Mouse (Mus musculus): ENCODE measurements around the gene Gm815. TPM values are rescaled to one million over a fixed set of nuclear protein-coding genes. Genes with fewer than 3 reads are reported as not detected.

Gene Gm815
- polyA plus RNA-seq, 1 experiment: not detected

- Histone ChIP-seq H3K27me3 (ENCODE audit: control insufficient read depth, insufficient read depth, insufficient read length) (no peaks in the 10 kb centered on the region), H3K36me3 (ENCODE audit: control insufficient read depth, insufficient read depth) (no peaks in the 10 kb centered on the region), H3K4me2 (ENCODE audit: low read depth) (no peak overlapping the region), H3K79me2 (ENCODE audit: control insufficient read depth, insufficient read depth) (no peaks in the 10 kb centered on the region), H3K4me3 (no peak overlapping the region), H3ac (ENCODE audit: control insufficient read depth, insufficient read length) (no peak overlapping the region)
- TF ChIP-seq CEBPB (IDR thresholded peaks at IDR 0.05; ENCODE audit: insufficient read depth, poor library complexity, severe bottlenecking) (no peak), USF1 (IDR thresholded peaks at IDR 0.05; ENCODE audit: low read depth) (no peak), MAX (IDR thresholded peaks at IDR 0.05; ENCODE audit: low read depth) (no peak), REST (IDR thresholded peaks at IDR 0.05; ENCODE audit: insufficient read depth, insufficient read length) (no peak), MYOD1 (IDR thresholded peaks at IDR 0.05; ENCODE audit: control insufficient read depth in 1 of 3, insufficient read length in 2 of 3, low read depth in 2 of 3) (no peak), MYOG (IDR thresholded peaks at IDR 0.05; ENCODE audit: control insufficient read depth in 1 of 3, insufficient read depth in 1 of 3, insufficient read length in 2 of 3, low read depth in 2 of 3) (no peak), POLR2AphosphoS2 (IDR thresholded peaks at IDR 0.05; ENCODE audit: insufficient read length, low read depth) (no peak), TCF12 (IDR thresholded peaks at IDR 0.05; ENCODE audit: insufficient read depth, poor library complexity, severe bottlenecking) (no peak), E2F4 (IDR thresholded peaks at IDR 0.05; ENCODE audit: insufficient read depth) (no peak), TCF3 (IDR thresholded peaks at IDR 0.05; ENCODE audit: insufficient read length, low read depth) (no peak), POLR2A (IDR thresholded peaks at IDR 0.05; ENCODE audit: insufficient read length, low read depth) (no peak), SRF (IDR thresholded peaks at IDR 0.05; ENCODE audit: control insufficient read depth, insufficient read length, low read depth) (no peak)
Observed at GRCm38 (mm10) chr19:26863662-26864061, 22.0 kb upstream of the Gm815 start.

GRCm38 (mm10) chr19:26864975-26865690 lies 20.5 kb upstream of the Gm815 start:
- Histone ChIP-seq H3K27me3 (ENCODE audit: control insufficient read depth, insufficient read depth, insufficient read length) (no peaks in the 10 kb centered on the region), H3K4me3 (no peak overlapping the region), H3ac (ENCODE audit: control insufficient read depth, insufficient read length) (no peak overlapping the region), H3K4me2 (ENCODE audit: low read depth) (no peak overlapping the region), H3K36me3 (ENCODE audit: control insufficient read depth, insufficient read depth) (no peaks in the 10 kb centered on the region), H3K79me2 (ENCODE audit: control insufficient read depth, insufficient read depth) (no peaks in the 10 kb centered on the region)
- TF ChIP-seq MAX (IDR thresholded peaks at IDR 0.05; ENCODE audit: low read depth) (no peak), E2F4 (IDR thresholded peaks at IDR 0.05; ENCODE audit: insufficient read depth) (no peak), REST (IDR thresholded peaks at IDR 0.05; ENCODE audit: insufficient read depth, insufficient read length) (no peak), CEBPB (IDR thresholded peaks at IDR 0.05; ENCODE audit: insufficient read depth, poor library complexity, severe bottlenecking) (no peak), MYOG (IDR thresholded peaks at IDR 0.05; ENCODE audit: control insufficient read depth in 1 of 3, insufficient read depth in 1 of 3, insufficient read length in 2 of 3, low read depth in 2 of 3) (no peak), USF1 (IDR thresholded peaks at IDR 0.05; ENCODE audit: low read depth) (no peak), POLR2AphosphoS2 (IDR thresholded peaks at IDR 0.05; ENCODE audit: insufficient read length, low read depth) (no peak), TCF12 (IDR thresholded peaks at IDR 0.05; ENCODE audit: insufficient read depth, poor library complexity, severe bottlenecking) (no peak), TCF3 (IDR thresholded peaks at IDR 0.05; ENCODE audit: insufficient read length, low read depth) (no peak), POLR2A (IDR thresholded peaks at IDR 0.05; ENCODE audit: insufficient read length, low read depth) (no peak), SRF (IDR thresholded peaks at IDR 0.05; ENCODE audit: control insufficient read depth, insufficient read length, low read depth) (no peak), MYOD1 (IDR thresholded peaks at IDR 0.05; ENCODE audit: control insufficient read depth in 1 of 3, insufficient read length in 2 of 3, low read depth in 2 of 3) (no peak)

DNA sequence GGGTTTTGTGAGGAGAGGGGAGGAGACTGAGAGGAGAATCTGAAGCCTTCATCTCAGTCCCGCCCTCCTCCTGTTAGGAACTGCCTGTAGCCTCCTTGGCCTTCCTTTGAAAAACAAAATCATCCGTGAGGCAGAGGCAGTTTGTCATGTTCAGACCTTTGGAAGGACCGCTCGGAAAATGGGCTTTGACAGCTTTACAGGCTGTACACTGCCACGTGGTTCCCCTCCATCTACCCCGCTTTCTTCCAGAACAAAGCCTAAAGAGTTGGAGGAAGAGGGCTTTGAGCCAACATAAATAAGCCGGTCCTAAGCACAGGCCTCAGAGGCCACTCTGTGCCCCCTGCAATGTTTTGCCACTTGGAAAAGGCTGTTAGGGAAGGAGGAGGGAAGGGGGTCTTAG lies 19.9 kb upstream of the Gm815 start:
- TF ChIP-seq POLR2AphosphoS2 (IDR thresholded peaks at IDR 0.05; ENCODE audit: insufficient read length, low read depth) (no peak), MAX (IDR thresholded peaks at IDR 0.05; ENCODE audit: low read depth) (no peak), USF1 (IDR thresholded peaks at IDR 0.05; ENCODE audit: low read depth) (no peak), E2F4 (IDR thresholded peaks at IDR 0.05; ENCODE audit: insufficient read depth) (no peak), MYOG (IDR thresholded peaks at IDR 0.05; ENCODE audit: control insufficient read depth in 1 of 3, insufficient read depth in 1 of 3, insufficient read length in 2 of 3, low read depth in 2 of 3) (no peak), REST (IDR thresholded peaks at IDR 0.05; ENCODE audit: insufficient read depth, insufficient read length) (no peak), TCF3 (IDR thresholded peaks at IDR 0.05; ENCODE audit: insufficient read length, low read depth) (no peak), SRF (IDR thresholded peaks at IDR 0.05; ENCODE audit: control insufficient read depth, insufficient read length, low read depth) (no peak), POLR2A (IDR thresholded peaks at IDR 0.05; ENCODE audit: insufficient read length, low read depth) (no peak), MYOD1 (IDR thresholded peaks at IDR 0.05; ENCODE audit: control insufficient read depth in 1 of 3, insufficient read length in 2 of 3, low read depth in 2 of 3) (no peak), CEBPB (IDR thresholded peaks at IDR 0.05; ENCODE audit: insufficient read depth, poor library complexity, severe bottlenecking) (no peak), TCF12 (IDR thresholded peaks at IDR 0.05; ENCODE audit: insufficient read depth, poor library complexity, severe bottlenecking) (no peak)
- Histone ChIP-seq H3K79me2 (ENCODE audit: control insufficient read depth, insufficient read depth) (no peaks in the 10 kb centered on the region), H3K4me2 (ENCODE audit: low read depth) (no peak overlapping the region), H3K36me3 (ENCODE audit: control insufficient read depth, insufficient read depth) (no peaks in the 10 kb centered on the region), H3K4me3 (no peak overlapping the region), H3ac (ENCODE audit: control insufficient read depth, insufficient read length) (no peak overlapping the region), H3K27me3 (ENCODE audit: control insufficient read depth, insufficient read depth, insufficient read length) (no peaks in the 10 kb centered on the region)

- Histone ChIP-seq H3K4me3 (no peak overlapping the region), H3ac (ENCODE audit: control insufficient read depth, insufficient read length) (no peak overlapping the region), H3K79me2 (ENCODE audit: control insufficient read depth, insufficient read depth) (no peaks in the 10 kb centered on the region), H3K27me3 (ENCODE audit: control insufficient read depth, insufficient read depth, insufficient read length) (no peaks in the 10 kb centered on the region), H3K36me3 (ENCODE audit: control insufficient read depth, insufficient read depth) (no peaks in the 10 kb centered on the region), H3K4me2 (ENCODE audit: low read depth) (no peak overlapping the region)
- no peak for TF ChIP-seq REST (IDR thresholded peaks at IDR 0.05; ENCODE audit: insufficient read depth, insufficient read length)
- TF ChIP-seq TCF3 (IDR thresholded peaks at IDR 0.05; ENCODE audit: insufficient read length, low read depth): no peak
- TF ChIP-seq MYOG (IDR thresholded peaks at IDR 0.05; ENCODE audit: control insufficient read depth in 1 of 3, insufficient read depth in 1 of 3, insufficient read length in 2 of 3, low read depth in 2 of 3): no peak
- no peak for TF ChIP-seq POLR2A (IDR thresholded peaks at IDR 0.05; ENCODE audit: insufficient read length, low read depth)
- no peak for TF ChIP-seq E2F4 (IDR thresholded peaks at IDR 0.05; ENCODE audit: insufficient read depth)
- no peak for TF ChIP-seq CEBPB (IDR thresholded peaks at IDR 0.05; ENCODE audit: insufficient read depth, poor library complexity, severe bottlenecking)
- no peak for TF ChIP-seq POLR2AphosphoS2 (IDR thresholded peaks at IDR 0.05; ENCODE audit: insufficient read length, low read depth)
- TF ChIP-seq TCF12 (IDR thresholded peaks at IDR 0.05; ENCODE audit: insufficient read depth, poor library complexity, severe bottlenecking): no peak
- no peak for TF ChIP-seq SRF (IDR thresholded peaks at IDR 0.05; ENCODE audit: control insufficient read depth, insufficient read length, low read depth)
- TF ChIP-seq MYOD1 (IDR thresholded peaks at IDR 0.05; ENCODE audit: control insufficient read depth in 1 of 3, insufficient read length in 2 of 3, low read depth in 2 of 3): no peak
- no peak for TF ChIP-seq USF1 (IDR thresholded peaks at IDR 0.05; ENCODE audit: low read depth)
- TF ChIP-seq MAX (IDR thresholded peaks at IDR 0.05; ENCODE audit: low read depth): no peak
Observed at GRCm38 (mm10) chr19:26869591-26869990, 16.1 kb upstream of the Gm815 start.
